8 mouse cellular contexts compared by ENCODE assay signal in the genomic region with DNA sequence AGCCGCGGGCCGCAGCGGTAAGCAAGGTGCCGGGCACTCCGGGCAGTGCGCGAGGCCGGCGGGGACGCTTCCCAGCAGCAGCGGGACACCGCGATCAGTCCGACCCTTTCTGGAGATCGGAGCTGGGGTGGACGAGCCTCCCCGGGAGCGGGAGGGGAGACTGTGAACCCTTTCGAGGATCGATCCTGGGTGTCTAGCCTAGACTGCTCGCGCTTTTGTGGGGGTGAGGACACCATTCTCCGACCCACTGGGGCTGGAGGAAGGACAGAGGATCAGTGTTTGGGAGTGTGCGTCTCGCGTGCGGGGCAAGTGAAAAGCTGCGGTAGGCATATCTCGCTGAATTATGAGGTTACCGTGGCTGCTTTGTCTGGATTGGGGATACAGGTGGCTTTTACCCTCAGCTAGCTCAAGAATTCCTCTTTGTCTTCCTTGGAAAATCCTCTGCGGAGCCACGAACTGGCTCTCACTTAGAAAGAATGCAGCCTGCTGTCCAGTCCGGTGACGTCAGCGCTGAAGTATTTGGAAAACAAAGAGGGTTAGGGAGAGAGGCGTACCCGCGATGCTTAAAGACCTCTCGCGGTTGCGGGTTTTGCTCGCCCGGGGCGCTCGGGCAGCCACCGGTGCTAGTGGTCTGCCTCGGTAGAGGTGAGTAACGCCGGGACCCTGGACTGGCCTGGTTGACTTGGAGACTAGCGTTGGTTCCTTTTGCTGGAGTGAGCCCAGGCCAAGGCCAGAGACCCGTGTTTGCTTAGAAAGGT. TPM values are rescaled to one million over a fixed set of nuclear protein-coding genes. Genes with fewer than 3 reads are reported as not detected.
DNase-seq lines count a peak whose midpoint lies in the region; ATAC-seq and TF ChIP-seq lines count a peak whose summit lies in the region.

No protein-coding gene starts in this region.

- H3K9ac ChIP-seq in heart, embryonic 13.5 days: peak overlapping the region; percentile 99
- peak overlapping the region; percentile 98 for H3K9ac ChIP-seq in kidney, postnatal 0 days (ENCODE audit: low read depth, low read length)
- peak overlapping the region; percentile 99 for H3K9ac ChIP-seq in liver, adult 2 months (ENCODE audit: low read depth, low read length)

- peak overlapping the region; percentile 88 for H3ac ChIP-seq in myocyte (ENCODE audit: control insufficient read depth, insufficient read length)

- H3K9me3 ChIP-seq in heart, embryonic 13.5 days: no peaks in the 10 kb centered on the region
- no peaks in the 10 kb centered on the region for H3K9me3 ChIP-seq in kidney, postnatal 0 days (replicated peaks; ENCODE audit: low read length)

- H3K79me2 ChIP-seq in liver, adult 2 months (ENCODE audit: control insufficient read depth, insufficient read depth, low read length): peaks cover 39% of the 10 kb centered on the region
- H3K79me2 ChIP-seq in myocyte (ENCODE audit: control insufficient read depth, insufficient read depth): peaks cover 53% of the 10 kb centered on the region

- DNase-seq in spleen, adult 2 months (ENCODE audit: low read depth in 1 of 2, low spot score in 2 of 2): no peak
- DNase-seq in spleen, postnatal 14 days (ENCODE audit: low spot score in 2 of 2): no peak
- DNase-seq in kidney, postnatal 0 days (ENCODE audit: low spot score): peak; percentile 97
- DNase-seq in liver, adult 2 months (ENCODE audit: extremely low read depth, low read depth, low spot score): peak; percentile 80
- peak; percentile 89 for DNase-seq in testis, postnatal 10 days (ENCODE audit: low spot score)

- peak overlapping the region; percentile 90 for H3K4me2 ChIP-seq in heart, embryonic 13.5 days
- peak overlapping the region; percentile 88 for H3K4me2 ChIP-seq in kidney, postnatal 0 days (ENCODE audit: low read length)
- peak overlapping the region; percentile 88 for H3K4me2 ChIP-seq in myocyte (ENCODE audit: low read depth)

- TF ChIP-seq POLR2A in spleen, adult 2 months (IDR thresholded peaks at IDR 0.05; ENCODE audit: low read depth, low read length): no peak
- TF ChIP-seq POLR2A in embryonic fibroblast, embryonic 13.5 days (IDR thresholded peaks at IDR 0.05; ENCODE audit: low read depth, low read length): peak; percentile 40
- 0 out of 2 replicates have a peak, but pooled peaks have one; percentile 25 for TF ChIP-seq POLR2A in liver, adult 2 months (IDR thresholded peaks at IDR 0.05; ENCODE audit: extremely low read depth, insufficient read depth, low read length)
- TF ChIP-seq POLR2A in myocyte (IDR thresholded peaks at IDR 0.05; ENCODE audit: insufficient read length, low read depth): no peak

- H3K36me3 ChIP-seq in spleen, adult 2 months (ENCODE audit: control insufficient read depth, insufficient read depth, low read length): no peaks in the 10 kb centered on the region
- peaks cover 33% of the 10 kb centered on the region for H3K36me3 ChIP-seq in heart, embryonic 13.5 days
- H3K36me3 ChIP-seq in kidney, postnatal 0 days (ENCODE audit: insufficient read depth, low read length): peaks cover 29% of the 10 kb centered on the region
- H3K36me3 ChIP-seq in liver, adult 2 months (ENCODE audit: control insufficient read depth, insufficient read depth, low read length): peaks cover 19% of the 10 kb centered on the region
- peaks cover 22% of the 10 kb centered on the region for H3K36me3 ChIP-seq in myocyte (ENCODE audit: control insufficient read depth, insufficient read depth)

- TF ChIP-seq CTCF in spleen, adult 2 months (IDR thresholded peaks at IDR 0.05; ENCODE audit: extremely low read depth, insufficient read depth, insufficient read length, insufficient replicate concordance): no peak
- no peak for TF ChIP-seq CTCF in embryonic fibroblast, embryonic 13.5 days (IDR thresholded peaks at IDR 0.05; ENCODE audit: borderline replicate concordance, insufficient read depth, low read length)
- TF ChIP-seq CTCF in kidney, postnatal 0 days (IDR thresholded peaks at IDR 0.05; ENCODE audit: low read depth): no peak
- no peak for TF ChIP-seq CTCF in liver, adult 2 months (IDR thresholded peaks at IDR 0.05; ENCODE audit: low read depth, low read length)

- peaks cover 4% of the 10 kb centered on the region; the same call in 1 of the 2 replicates for H3K27me3 ChIP-seq in spleen, adult 2 months (ENCODE audit: control insufficient read depth, insufficient read depth, low read length)
- no peaks in the 10 kb centered on the region for H3K27me3 ChIP-seq in heart, embryonic 13.5 days (replicated peaks)
- H3K27me3 ChIP-seq in kidney, postnatal 0 days (ENCODE audit: insufficient read depth, low read length): no peaks in the 10 kb centered on the region
- H3K27me3 ChIP-seq in liver, adult 2 months (ENCODE audit: control insufficient read depth, insufficient read depth, low read length): no peaks in the 10 kb centered on the region
- no peaks in the 10 kb centered on the region for H3K27me3 ChIP-seq in myocyte (ENCODE audit: control insufficient read depth, insufficient read depth, insufficient read length)

- peak overlapping the region; percentile 50 for H3K4me3 ChIP-seq in spleen, adult 2 months (ENCODE audit: extremely low read depth, insufficient read depth, insufficient read length)
- H3K4me3 ChIP-seq in embryonic fibroblast, embryonic 13.5 days (ENCODE audit: insufficient read depth, low read length): peak overlapping the region; percentile 85
- peak overlapping the region; percentile 92 for H3K4me3 ChIP-seq in heart, embryonic 13.5 days
- peak overlapping the region; percentile 96 for H3K4me3 ChIP-seq in kidney, postnatal 0 days (replicated peaks; ENCODE audit: low read depth, low read length)
- H3K4me3 ChIP-seq in liver, adult 2 months (ENCODE audit: insufficient read depth, low read depth, low read length): peak overlapping the region; percentile 68
- H3K4me3 ChIP-seq in myocyte: peak overlapping the region; percentile 98

- peak; percentile 18; the same call in 1 of the 2 replicates for ATAC-seq in heart, embryonic 13.5 days (ENCODE audit: extremely low read depth, insufficient number of reproducible peaks, low FRiP score, low TSS enrichment)
- peak; percentile 55 for ATAC-seq in kidney, postnatal 0 days (replicated peaks; ENCODE audit: low FRiP score, low read depth)

- no peaks in the 10 kb centered on the region for H3K4me1 ChIP-seq in spleen, adult 2 months (ENCODE audit: control insufficient read depth, insufficient read depth, insufficient read length)
- H3K4me1 ChIP-seq in embryonic fibroblast, embryonic 13.5 days (ENCODE audit: control insufficient read depth, insufficient read depth, low read length): peaks cover 18% of the 10 kb centered on the region
- peaks cover 70% of the 10 kb centered on the region for H3K4me1 ChIP-seq in heart, embryonic 13.5 days
- H3K4me1 ChIP-seq in kidney, postnatal 0 days (replicated peaks; ENCODE audit: insufficient read depth, low read length): peaks cover 52% of the 10 kb centered on the region
- peaks cover 28% of the 10 kb centered on the region for H3K4me1 ChIP-seq in liver, adult 2 months (ENCODE audit: control insufficient read depth, insufficient read depth, low read length)

- WGBS in spleen, adult 2 months: 1% methylated on average over 52 of the region's 52 CpGs
- under 1% methylated on average over 52 of the region's 52 CpGs for WGBS in heart, embryonic 13.5 days
- WGBS in kidney, postnatal 0 days: 1% methylated on average over 52 of the region's 52 CpGs
- under 1% methylated on average over 52 of the region's 52 CpGs for WGBS in liver, adult 2 months

- H3K27ac ChIP-seq in spleen, adult 2 months (ENCODE audit: insufficient read depth, low read length): peak overlapping the region; percentile 62
- H3K27ac ChIP-seq in embryonic fibroblast, embryonic 13.5 days (ENCODE audit: insufficient read depth, low read length): peak overlapping the region; percentile 96
- H3K27ac ChIP-seq in heart, embryonic 13.5 days (replicated peaks): peak overlapping the region; percentile 99
- peak overlapping the region; percentile 99 for H3K27ac ChIP-seq in kidney, postnatal 0 days
- H3K27ac ChIP-seq in liver, adult 2 months (replicated peaks; ENCODE audit: insufficient read depth, low read depth, low read length): peak overlapping the region; percentile 89

TF ChIP-seq in myocyte, 11 proteins besides CTCF, POLR2A, EP300 and RAD21:
- TF ChIP-seq MYOG (IDR thresholded peaks at IDR 0.05; ENCODE audit: control insufficient read depth in 1 of 3, insufficient read depth in 1 of 3, insufficient read length in 2 of 3, low read depth in 2 of 3) (peak in 1 of 3 experiments; percentile 8), USF1 (IDR thresholded peaks at IDR 0.05; ENCODE audit: low read depth) (no peak), TCF3 (IDR thresholded peaks at IDR 0.05; ENCODE audit: insufficient read length, low read depth) (no peak), POLR2AphosphoS2 (IDR thresholded peaks at IDR 0.05; ENCODE audit: insufficient read length, low read depth) (peak; percentile 42)

RNA-seq across cellular contexts. Expression of gene Amotl2, which starts 1.6 kb away (rescaled TPM):
- polyA plus RNA-seq in spleen, adult 2 months (2012; rRNA removed): 10.7 and 10.9 TPM in 2 replicates
- 135 and 188 TPM in 2 replicates for polyA plus RNA-seq in embryonic fibroblast, embryonic 13.5 days (2011; ENCODE audit: insufficient read length, low read depth, missing spikeins)
- polyA plus RNA-seq in heart, embryonic 13.5 days (2015; fragmentation: Nextera tagmentation; extraction: Ambion mirVana): 35.9 and 36.6 TPM in 2 replicates
- polyA plus RNA-seq in kidney, postnatal 0 days (2015; fragmentation: Nextera tagmentation; extraction: Ambion mirVana): 40.8 and 44.3 TPM in 2 replicates
- total RNA-seq in liver, adult 2 months (2014; rRNA removed): 19.9 and 21.5 TPM in 2 replicates
- 9.2 and 14.0 TPM in 2 replicates for polyA plus RNA-seq in liver, adult 2 months (2012; rRNA removed)
- polyA plus RNA-seq in myocyte (2012; fragmentation: generic; extraction: Trizol): 67.2 TPM

Comparison
In these comparisons a context has a peak if more than half of its experiments do, and no peak if none do; other contexts are left out.
1. DNase-seq: peak in kidney, postnatal 0 days (single experiment), liver, adult 2 months (single experiment) and testis, postnatal 10 days (single experiment); none in spleen, adult 2 months (0 of 2) and spleen, postnatal 14 days (0 of 2).
2. POLR2A ChIP-seq: peak in embryonic fibroblast, embryonic 13.5 days (single experiment) and liver, adult 2 months (single experiment); none in spleen, adult 2 months (single experiment) and myocyte (single experiment).
3. Peak in every context shown above with its lines, with median percentiles within 50 percentile points of each other: H3K27ac ChIP-seq, H3K4me3 ChIP-seq, H3K4me2 ChIP-seq and H3K9ac ChIP-seq.